Mouse (Mus musculus): ENCODE measurements around the gene Ank.

Ank gene

GRCm38 (mm10) chr15:27577915-27578780 lies 111.7 kb downstream of the Ank start:
- DNase-seq, result no peak

GRCm38 (mm10) chr15:27578918-27579317 lies 112.4 kb downstream of the Ank start:
- DNase-seq, result no peak

- DNase-seq, result no peak
Observed at GRCm38 (mm10) chr15:27579853-27580252, 113.4 kb downstream of the Ank start.

- no peak for DNase-seq
Observed at GRCm38 (mm10) chr15:27580771-27581170, 114.3 kb downstream of the Ank start.

- no peak for DNase-seq
Observed at GRCm38 (mm10) chr15:27581640-27582039, 115.2 kb downstream of the Ank start.

GRCm38 (mm10) chr15:27582428-27582827 lies 116.0 kb downstream of the Ank start:
- DNase-seq, result no peak

- DNase-seq, result peak; percentile 63 to 64
Observed at GRCm38 (mm10) chr15:27583042-27583441, 116.6 kb downstream of the Ank start.

- DNase-seq, result peak; percentile 51 to 52
Observed at GRCm38 (mm10) chr15:27583620-27584019, 117.1 kb downstream of the Ank start.

GRCm38 (mm10) chr15:27585466-27586092 lies 119.1 kb downstream of the Ank start:
- DNase-seq, result no peak

- no peak for DNase-seq
Observed at GRCm38 (mm10) chr15:27586093-27586480, 119.6 kb downstream of the Ank start.

GRCm38 (mm10) chr15:27588087-27588826 lies 121.8 kb downstream of the Ank start:
- DNase-seq, result no peak

GRCm38 (mm10) chr15:27590812-27591211 lies 124.3 kb downstream of the Ank start:
- DNase-seq, result no peak

- no peak for DNase-seq
Observed at GRCm38 (mm10) chr15:27592620-27593320, 126.3 kb downstream of the Ank start.

- peak; percentile 59 to 65 for DNase-seq
Observed at GRCm38 (mm10) chr15:27593717-27594116, 127.2 kb downstream of the Ank start.

- DNase-seq, result no peak
Observed at GRCm38 (mm10) chr15:27594973-27595372, 128.5 kb downstream of the Ank start.

GRCm38 (mm10) chr15:27595560-27595959 lies 129.1 kb downstream of the Ank start:
- DNase-seq, result peak; percentile 44 to 60

GRCm38 (mm10) chr15:27596463-27597140 lies 130.1 kb downstream of the Ank start:
- no peak for DNase-seq

GRCm38 (mm10) chr15:27597516-27597915 lies 131.0 kb downstream of the Ank start:
- no peak for DNase-seq

- DNase-seq, result no peak
Observed at GRCm38 (mm10) chr15:27598786-27599385, 132.4 kb downstream of the Ank start.

GRCm38 (mm10) chr15:27600524-27600923 lies 134.0 kb downstream of the Ank start:
- DNase-seq, result no peak

GRCm38 (mm10) chr15:27604558-27604957 lies 138.1 kb downstream of the Ank start:
- DNase-seq, result no peak

GRCm38 (mm10) chr15:27605252-27605651 lies 138.8 kb downstream of the Ank start:
- no peak for DNase-seq
